Mouse (Mus musculus): ENCODE measurements around the gene Adgrf1.

Adgrf1 gene

GRCm38 (mm10) chr17:43270161-43270560 is at the start of gene Adgrf1:
Gene Adgrf1 (plus strand): TSS chr17:43270329.
- no peak for DNase-seq

- no peak for DNase-seq
Observed at GRCm38 (mm10) chr17:43226101-43226500, 44.0 kb upstream of the Adgrf1 start.

DNA sequence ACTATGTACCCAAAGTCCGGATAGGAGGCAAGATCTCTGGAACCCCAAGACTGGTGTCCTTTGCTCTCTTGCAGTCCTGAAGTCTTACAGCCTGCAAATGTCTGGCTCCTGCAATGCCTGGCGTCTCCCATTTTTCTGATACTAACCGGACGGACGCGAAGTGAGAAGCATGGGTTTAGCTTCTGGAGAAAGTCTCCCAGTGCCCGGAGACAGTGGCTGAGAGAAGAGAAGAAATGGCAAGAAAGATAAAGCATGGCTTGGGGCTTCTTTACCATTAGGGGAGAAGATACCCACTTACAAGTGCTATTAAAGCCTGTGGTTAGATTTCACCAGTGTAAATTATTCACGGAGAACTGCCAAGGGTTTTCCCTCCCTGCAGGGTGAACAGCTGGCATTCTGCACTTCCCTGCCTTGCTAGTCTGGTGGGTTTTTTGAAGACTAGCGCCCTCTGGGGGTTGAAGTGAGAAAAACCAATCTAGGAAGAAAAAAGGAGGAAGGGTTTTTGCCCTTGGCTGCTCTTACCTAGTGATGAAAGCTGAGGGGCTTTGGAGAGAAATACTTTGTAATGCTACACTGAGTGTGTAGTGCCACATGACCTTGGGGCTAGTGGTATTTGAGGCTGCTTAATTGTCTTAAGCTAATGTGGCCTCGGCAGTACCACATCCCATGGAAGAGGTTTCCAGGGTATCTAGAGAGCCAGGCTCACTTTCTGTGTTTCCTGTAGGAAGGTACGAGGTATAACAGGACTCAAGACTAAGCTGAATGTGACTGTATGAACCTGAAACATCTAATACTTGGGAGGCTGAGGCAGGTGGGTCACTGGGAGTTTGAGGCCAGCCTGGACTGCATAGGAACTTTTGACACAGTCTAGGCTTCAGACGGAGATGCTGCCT is 40.3 kb upstream of the Adgrf1 start:
- DNase-seq = peak; percentile 82

GRCm38 (mm10) chr17:43230821-43231220 is 39.3 kb upstream of the Adgrf1 start:
- DNase-seq = no peak

GRCm38 (mm10) chr17:43232769-43233168 is 37.4 kb upstream of the Adgrf1 start:
- DNase-seq = no peak

GRCm38 (mm10) chr17:43236656-43237250 is 33.4 kb upstream of the Adgrf1 start:
- no peak for DNase-seq

GRCm38 (mm10) chr17:43239035-43239434 is 31.1 kb upstream of the Adgrf1 start:
- DNase-seq = no peak

- no peak for DNase-seq
Observed at GRCm38 (mm10) chr17:43241134-43241533, 29.0 kb upstream of the Adgrf1 start.

DNA sequence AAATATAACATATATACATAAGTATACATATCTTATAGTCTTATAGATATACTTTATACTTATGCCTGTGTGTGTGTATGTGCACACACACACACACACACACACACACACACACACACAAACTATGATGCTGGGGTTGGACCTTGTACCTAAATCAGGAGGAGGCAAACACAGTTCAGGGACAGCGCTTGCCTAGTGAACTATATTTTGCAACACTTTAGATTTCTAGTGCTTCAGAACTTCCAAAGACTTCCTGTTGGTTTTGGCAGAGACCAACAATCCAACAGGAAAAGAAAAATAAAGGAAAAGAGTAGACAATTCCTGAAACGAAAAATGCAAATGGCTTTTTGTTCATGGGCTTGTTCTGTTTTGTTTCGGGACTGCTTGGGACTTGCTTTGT is 27.5 kb upstream of the Adgrf1 start:
- no peak for DNase-seq

GRCm38 (mm10) chr17:43245364-43245763 is 24.8 kb upstream of the Adgrf1 start:
- no peak for DNase-seq

- no peak for DNase-seq
Observed at GRCm38 (mm10) chr17:43247245-43247644, 22.9 kb upstream of the Adgrf1 start.

DNA sequence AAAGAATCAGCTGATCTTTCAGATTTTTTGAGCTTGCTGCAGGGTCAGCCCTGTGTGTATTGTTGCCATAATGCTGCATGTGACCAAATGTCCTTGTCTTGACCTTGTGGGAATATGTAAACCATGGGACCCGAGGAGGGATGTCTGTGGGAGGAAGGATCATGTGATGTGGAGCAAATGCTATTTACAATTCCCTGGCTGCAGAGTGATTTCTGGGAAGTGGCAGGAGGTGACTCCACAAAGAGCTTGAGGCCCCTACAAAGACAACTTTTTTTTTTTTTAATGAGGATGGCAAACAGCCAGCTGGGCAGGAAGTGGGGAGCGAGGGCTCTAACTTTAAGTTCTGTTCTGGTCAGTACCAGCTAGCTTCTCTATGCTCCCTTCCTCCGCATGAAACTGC is 20.5 kb upstream of the Adgrf1 start:
- DNase-seq = no peak

- DNase-seq = no peak
Observed at GRCm38 (mm10) chr17:43251249-43252125, 18.6 kb upstream of the Adgrf1 start.

DNA sequence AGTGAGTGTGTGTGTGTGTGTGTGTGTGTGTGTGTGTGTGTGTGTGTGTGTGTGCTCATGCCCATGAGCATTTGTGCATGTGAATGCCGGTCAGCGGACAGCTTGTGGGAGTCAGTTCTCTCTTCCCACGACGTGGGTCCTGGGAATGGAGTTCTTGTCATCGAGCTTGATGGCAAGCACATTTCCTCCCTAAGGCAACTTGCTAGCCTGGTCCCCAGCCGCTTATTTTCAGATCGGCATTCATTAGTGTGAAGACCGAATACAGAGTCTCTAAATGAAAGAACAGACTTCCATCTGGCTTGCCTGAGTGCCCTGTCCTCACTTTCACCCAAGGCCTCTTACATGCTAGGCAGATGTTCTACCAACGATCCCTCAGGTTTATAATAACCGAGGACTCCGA is 17.3 kb upstream of the Adgrf1 start:
- DNase-seq = no peak

DNA sequence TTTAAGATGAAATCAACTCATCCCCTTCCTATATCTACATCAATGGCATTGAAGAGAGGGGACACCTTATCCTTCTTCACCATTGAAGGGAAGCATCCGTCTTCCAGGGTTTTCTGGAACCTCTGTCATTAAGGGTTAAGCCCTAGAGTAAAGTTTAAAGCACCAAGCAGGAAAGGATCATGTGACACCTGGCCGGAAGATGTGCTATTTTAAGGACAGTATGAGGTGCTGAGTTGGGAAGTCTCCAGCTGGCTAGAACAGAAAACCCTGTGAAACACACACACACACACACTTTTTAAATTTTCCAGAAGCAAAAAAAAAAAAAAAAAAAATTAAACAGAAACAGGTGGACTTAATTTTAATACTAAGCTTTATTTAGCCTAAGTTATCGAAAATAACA is 15.9 kb upstream of the Adgrf1 start:
- DNase-seq = no peak

DNA sequence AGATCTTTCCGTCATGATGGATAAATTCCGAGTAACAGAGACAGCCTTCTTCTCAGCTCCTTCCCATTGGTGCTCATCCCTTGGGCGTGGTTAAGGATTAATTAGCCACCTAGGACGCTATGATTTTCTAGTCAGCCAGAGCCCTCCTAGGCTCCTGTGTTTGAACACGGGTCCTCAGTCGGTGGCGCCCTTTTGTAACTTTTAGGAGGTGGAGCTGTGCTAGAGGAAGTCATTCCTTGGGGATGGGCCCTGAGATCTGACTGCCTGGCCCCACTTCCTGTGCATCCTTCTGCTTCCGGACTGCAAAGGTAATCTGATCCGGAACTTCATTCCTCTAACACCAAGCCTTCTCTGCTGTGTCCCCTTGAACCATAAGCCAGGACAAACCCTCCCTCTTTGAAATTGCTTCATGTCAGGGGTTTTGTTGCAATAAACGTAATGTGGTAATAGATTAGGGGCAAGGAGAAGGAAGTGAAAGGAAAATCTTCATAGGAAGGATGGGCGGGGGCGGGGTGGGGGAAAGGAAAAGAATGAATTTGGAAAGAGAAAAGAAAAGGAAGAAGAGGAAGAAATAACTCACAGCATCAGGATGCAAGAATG is 13.5 kb upstream of the Adgrf1 start:
- no peak for DNase-seq

DNA sequence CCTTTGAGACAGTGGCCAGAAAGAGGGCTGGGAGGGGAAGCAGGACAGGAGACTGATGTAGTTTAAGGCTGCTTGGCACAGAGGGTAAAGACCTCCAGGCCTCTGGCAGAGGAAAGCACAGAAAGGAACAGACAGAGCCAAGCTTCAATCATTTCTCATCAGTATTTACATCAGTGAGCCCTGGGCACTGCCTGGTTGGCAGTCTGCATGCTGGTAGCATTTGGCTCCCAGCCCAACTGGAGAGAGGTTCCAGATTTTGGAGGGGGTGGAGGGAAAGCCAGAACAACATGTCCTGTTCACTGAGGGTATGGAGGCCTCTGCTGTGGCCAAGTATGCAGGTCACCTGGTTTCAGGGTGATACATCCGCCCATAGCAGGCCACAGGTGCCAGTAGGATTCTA is 12.4 kb upstream of the Adgrf1 start:
- peak; percentile 85 for DNase-seq

DNA sequence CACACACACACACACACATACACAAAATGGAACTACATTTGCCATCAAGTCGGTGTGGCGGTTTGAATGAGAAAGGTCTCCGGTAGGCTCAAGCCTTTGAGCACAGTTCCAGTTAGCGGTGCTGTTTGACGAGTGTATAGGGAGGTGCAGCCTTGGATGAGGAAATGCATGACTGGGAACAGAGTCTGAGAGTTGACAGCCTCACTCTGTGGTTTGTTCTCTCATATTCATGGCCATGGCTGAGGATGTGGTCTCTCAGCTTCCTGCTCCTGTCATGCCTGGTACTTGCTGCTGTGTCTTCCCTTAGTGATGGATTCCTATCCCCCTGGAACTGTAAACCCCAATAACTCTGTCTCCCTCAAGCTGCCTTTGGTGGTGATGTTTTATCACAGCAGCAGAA is 8.2 kb upstream of the Adgrf1 start:
- no peak for DNase-seq

DNA sequence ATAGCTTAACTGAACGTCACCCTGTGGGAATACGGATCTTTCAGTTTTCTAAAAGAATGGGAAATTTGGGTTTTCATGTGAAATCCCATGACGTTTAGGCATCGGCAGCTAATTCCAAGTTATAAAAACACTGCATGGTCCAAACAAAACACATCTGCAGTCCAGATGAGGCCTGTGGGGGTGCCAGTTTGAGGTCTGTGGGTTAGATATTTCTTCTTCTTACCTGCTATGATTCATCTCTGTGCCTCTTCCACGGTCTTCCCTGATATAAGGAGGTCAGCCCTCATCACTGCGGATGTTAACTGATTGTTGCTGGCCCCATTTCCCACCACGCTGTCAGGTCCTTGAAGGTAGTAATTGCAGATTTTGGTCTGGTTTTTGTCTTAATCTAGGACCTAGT is 5.4 kb upstream of the Adgrf1 start:
- no peak for DNase-seq

DNA sequence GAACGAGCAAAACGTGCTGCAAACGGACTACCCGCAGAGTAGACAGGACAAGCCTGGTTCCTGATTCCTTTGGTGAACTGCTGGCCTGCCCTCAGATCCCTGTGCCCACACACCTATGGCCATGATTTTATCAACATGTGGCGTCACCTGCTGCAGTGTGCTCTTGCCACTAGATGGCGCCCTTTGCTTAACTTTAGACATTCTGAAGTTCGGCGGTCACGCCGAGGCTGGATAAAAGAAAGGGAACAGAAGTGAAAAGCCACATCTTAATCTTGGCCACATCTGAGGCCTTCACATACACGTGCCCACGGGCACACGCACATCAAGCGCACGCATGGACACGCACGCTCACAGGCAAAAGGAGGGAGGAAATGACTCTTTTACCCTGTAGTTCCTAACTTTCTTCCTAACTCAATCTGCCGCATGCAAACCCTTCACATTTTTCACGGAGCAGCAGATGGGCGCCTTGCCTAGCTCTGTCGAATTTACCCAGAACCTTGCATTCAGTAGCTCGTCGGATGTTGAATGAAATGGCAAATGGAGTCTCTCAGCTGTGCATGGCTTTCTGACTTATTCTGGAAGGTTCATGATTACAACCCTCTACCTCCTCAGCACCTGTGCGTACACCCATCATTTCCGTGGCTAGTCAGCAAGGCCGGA is 4.8 kb upstream of the Adgrf1 start:
- DNase-seq = peak; percentile 57

- no peak for DNase-seq
Observed at GRCm38 (mm10) chr17:43265944-43266343, 4.2 kb upstream of the Adgrf1 start.

DNA sequence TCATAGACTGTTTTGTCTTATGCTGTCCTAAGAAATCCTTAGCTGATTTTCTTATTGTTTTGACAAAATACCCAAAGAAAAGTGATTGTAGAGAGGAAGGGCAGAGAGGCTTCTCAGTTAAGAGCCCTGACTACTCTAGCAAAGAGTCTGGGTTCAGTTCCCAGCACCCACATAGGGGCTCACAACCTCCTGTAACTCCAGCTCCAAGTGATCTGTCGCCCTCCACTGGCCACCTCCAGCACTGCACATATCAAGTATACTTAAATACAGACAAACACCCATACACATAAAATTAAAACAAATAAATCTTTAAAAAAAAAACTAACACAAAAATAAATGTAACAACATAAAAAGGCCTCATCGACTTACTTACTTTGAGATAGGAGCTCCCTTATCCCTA is 3.5 kb upstream of the Adgrf1 start:
- DNase-seq = no peak
